Mouse (Mus musculus): ENCODE results near the gene Gm21958.

- TF ChIP-seq CTCF (IDR thresholded peaks at IDR 0.05; ENCODE audit: low read depth): peak; percentile 73
- no peak for TF ChIP-seq EP300 (IDR thresholded peaks at IDR 0.05; ENCODE audit: low read depth)
Observed at GRCm38 (mm10) chr3:54672557-54673529, 41.3 kb downstream of the Gm21958 start.

Data from heart, postnatal 0 days (tissue).